Mouse (Mus musculus): Measurements from ENCODE around the gene Ncf4.
"Not testable (repeated sequence)": the region's sequence is repeated elsewhere in the genome, so short reads cannot be mapped to it uniquely, and the experiment has no call there.

Ncf4 gene

GRCm38 (mm10) chr15:78248410-78248809 is 3.8 kb downstream of the Ncf4 start:
- DNase-seq (ENCODE audit: extremely low read depth, low read depth, low spot score) = no peak

GRCm38 (mm10) chr15:78254751-78255150 is 10.2 kb downstream of the Ncf4 start:
- no peak for DNase-seq (ENCODE audit: extremely low read depth, low read depth, low spot score)

GRCm38 (mm10) chr15:78256602-78257259 is 12.1 kb downstream of the Ncf4 start:
- not testable (repeated sequence) for DNase-seq (ENCODE audit: extremely low read depth, low read depth, low spot score)

- no peak for DNase-seq (ENCODE audit: extremely low read depth, low read depth, low spot score)
Observed at GRCm38 (mm10) chr15:78257326-78258050, 12.9 kb downstream of the Ncf4 start.

- no peak for DNase-seq (ENCODE audit: extremely low read depth, low read depth, low spot score)
Observed at GRCm38 (mm10) chr15:78258246-78258865, 13.8 kb downstream of the Ncf4 start.

- DNase-seq (ENCODE audit: extremely low read depth, low read depth, low spot score) = no peak
Observed at GRCm38 (mm10) chr15:78260668-78261333, 16.2 kb downstream of the Ncf4 start.

GRCm38 (mm10) chr15:78263286-78263685 is 18.7 kb downstream of the Ncf4 start:
- no peak for DNase-seq (ENCODE audit: extremely low read depth, low read depth, low spot score)

GRCm38 (mm10) chr15:78267441-78267840 is 22.8 kb downstream of the Ncf4 start:
- DNase-seq (ENCODE audit: extremely low read depth, low read depth, low spot score) = no peak

- no peak for DNase-seq (ENCODE audit: extremely low read depth, low read depth, low spot score)
Observed at GRCm38 (mm10) chr15:78267865-78268264, 23.3 kb downstream of the Ncf4 start.

GRCm38 (mm10) chr15:78271208-78271607 is 26.6 kb downstream of the Ncf4 start:
- no peak for DNase-seq (ENCODE audit: extremely low read depth, low read depth, low spot score)

- DNase-seq (ENCODE audit: extremely low read depth, low read depth, low spot score) = no peak
Observed at GRCm38 (mm10) chr15:78278308-78278707, 33.7 kb downstream of the Ncf4 start.

GRCm38 (mm10) chr15:78287941-78288340 is 43.3 kb downstream of the Ncf4 start:
- no peak for DNase-seq (ENCODE audit: extremely low read depth, low read depth, low spot score)

GRCm38 (mm10) chr15:78289775-78290174 is 45.2 kb downstream of the Ncf4 start:
- DNase-seq (ENCODE audit: extremely low read depth, low read depth, low spot score) = not testable (repeated sequence)

GRCm38 (mm10) chr15:78293228-78293627 is 48.6 kb downstream of the Ncf4 start:
- not testable (repeated sequence) for DNase-seq (ENCODE audit: extremely low read depth, low read depth, low spot score)

GRCm38 (mm10) chr15:78293716-78294115 is 49.1 kb downstream of the Ncf4 start:
- no peak for DNase-seq (ENCODE audit: extremely low read depth, low read depth, low spot score)

- no peak for DNase-seq (ENCODE audit: extremely low read depth, low read depth, low spot score)
Observed at GRCm38 (mm10) chr15:78298558-78298957, 54.0 kb downstream of the Ncf4 start.

GRCm38 (mm10) chr15:78299641-78300040 is 55.0 kb downstream of the Ncf4 start:
- DNase-seq (ENCODE audit: extremely low read depth, low read depth, low spot score) = no peak

GRCm38 (mm10) chr15:78300773-78301172 is 56.2 kb downstream of the Ncf4 start:
- peak; percentile 2 for DNase-seq (ENCODE audit: extremely low read depth, low read depth, low spot score)

- no peak for DNase-seq (ENCODE audit: extremely low read depth, low read depth, low spot score)
Observed at GRCm38 (mm10) chr15:78302718-78303117, 58.1 kb downstream of the Ncf4 start.

- no peak for DNase-seq (ENCODE audit: extremely low read depth, low read depth, low spot score)
Observed at GRCm38 (mm10) chr15:78303665-78304233, 59.1 kb downstream of the Ncf4 start.

- DNase-seq (ENCODE audit: extremely low read depth, low read depth, low spot score) = no peak
Observed at GRCm38 (mm10) chr15:78305341-78305933, 60.8 kb downstream of the Ncf4 start, which contains the start of gene Csf2rb2. TSS of gene Csf2rb2 (minus strand) at chr15:78305721.

Data from fat pad, adult 2 months (tissue).